Mouse (Mus musculus): ENCODE measurements around the gene Usf1. TPM values are rescaled to one million over a fixed set of nuclear protein-coding genes. Genes with fewer than 3 reads are reported as not detected.

The Usf1 gene
- polyA plus RNA-seq, 1 experiment from 2014 or later = 197 TPM

Other genes with a start within 250 kb of the Usf1 start
- 15.1 and 20.7 TPM in 2 replicates for gene Pcp4l1, start 215.0 kb upstream of the Usf1 start, polyA plus RNA-seq (2015; fragmentation: Nextera tagmentation; extraction: Ambion mirVana)
- gene Nr1i3, start 197.3 kb upstream of the Usf1 start, polyA plus RNA-seq (2015; fragmentation: Nextera tagmentation; extraction: Ambion mirVana) = 0.38 and 0.47 TPM in 2 replicates
- 46.8 and 58.3 TPM in 2 replicates for gene Tomm40l, start 188.8 kb upstream of the Usf1 start, polyA plus RNA-seq (2015; fragmentation: Nextera tagmentation; extraction: Ambion mirVana)
- 2.1 and 3.1 TPM in 2 replicates for gene Apoa2, start 186.3 kb upstream of the Usf1 start, polyA plus RNA-seq (2015; fragmentation: Nextera tagmentation; extraction: Ambion mirVana)
- gene Fcer1g, start 176.9 kb upstream of the Usf1 start, polyA plus RNA-seq (2015; fragmentation: Nextera tagmentation; extraction: Ambion mirVana) = 15.9 and 19.3 TPM in 2 replicates
- 8.7 and 9.1 TPM in 2 replicates for gene Adamts4, start 160.9 kb upstream of the Usf1 start, polyA plus RNA-seq (2015; fragmentation: Nextera tagmentation; extraction: Ambion mirVana)
- 218 and 225 TPM in 2 replicates for gene Ndufs2, start 159.9 kb upstream of the Usf1 start, polyA plus RNA-seq (2015; fragmentation: Nextera tagmentation; extraction: Ambion mirVana)
- gene B4galt3, start 141.0 kb upstream of the Usf1 start, polyA plus RNA-seq (2015; fragmentation: Nextera tagmentation; extraction: Ambion mirVana) = 113 and 115 TPM in 2 replicates
- 44.4 and 49.5 TPM in 2 replicates for gene Ppox, start 130.1 kb upstream of the Usf1 start, polyA plus RNA-seq (2015; fragmentation: Nextera tagmentation; extraction: Ambion mirVana)
- 105 and 112 TPM in 2 replicates for gene Usp21, start 123.3 kb upstream of the Usf1 start, polyA plus RNA-seq (2015; fragmentation: Nextera tagmentation; extraction: Ambion mirVana)
- 105 and 116 TPM in 2 replicates for gene Ufc1, start 116.3 kb upstream of the Usf1 start, polyA plus RNA-seq (2015; fragmentation: Nextera tagmentation; extraction: Ambion mirVana)
- gene Dedd, start 82.2 kb upstream of the Usf1 start, polyA plus RNA-seq (2015; fragmentation: Nextera tagmentation; extraction: Ambion mirVana) = 53.6 and 55.2 TPM in 2 replicates
- 53.8 and 56.9 TPM in 2 replicates for gene Nit1, start 65.7 kb upstream of the Usf1 start, polyA plus RNA-seq (2015; fragmentation: Nextera tagmentation; extraction: Ambion mirVana)
- 146 and 166 TPM in 2 replicates for gene Pfdn2, start 65.6 kb upstream of the Usf1 start, polyA plus RNA-seq (2015; fragmentation: Nextera tagmentation; extraction: Ambion mirVana)
- 4.3 and 4.6 TPM in 2 replicates for gene Klhdc9, start 50.5 kb upstream of the Usf1 start, polyA plus RNA-seq (2015; fragmentation: Nextera tagmentation; extraction: Ambion mirVana)
- gene Nectin4, start 41.2 kb upstream of the Usf1 start, polyA plus RNA-seq (2015; fragmentation: Nextera tagmentation; extraction: Ambion mirVana) = 3.6 and 3.9 TPM in 2 replicates
- 0.45 and 0.59 TPM in 2 replicates for gene Arhgap30, start 22.4 kb upstream of the Usf1 start, polyA plus RNA-seq (2015; fragmentation: Nextera tagmentation; extraction: Ambion mirVana)
- 6.2 and 7.6 TPM in 2 replicates for gene Tstd1, start 7.6 kb downstream of the Usf1 start, polyA plus RNA-seq (2015; fragmentation: Nextera tagmentation; extraction: Ambion mirVana)
- gene F11r, start 26.2 kb downstream of the Usf1 start, polyA plus RNA-seq (2015; fragmentation: Nextera tagmentation; extraction: Ambion mirVana) = 10.4 and 10.5 TPM in 2 replicates
- gene Alyref2, start 92.2 kb downstream of the Usf1 start, polyA plus RNA-seq (2015; fragmentation: Nextera tagmentation; extraction: Ambion mirVana) = 34.8 and 35.9 TPM in 2 replicates
- gene Itln1, start 124.0 kb downstream of the Usf1 start, polyA plus RNA-seq (2015; fragmentation: Nextera tagmentation; extraction: Ambion mirVana) = not detected in 2 replicates
- gene Cd244a, start 147.9 kb downstream of the Usf1 start, polyA plus RNA-seq (2015; fragmentation: Nextera tagmentation; extraction: Ambion mirVana) = not detected in 2 replicates
- gene Ly9, start 196.1 kb downstream of the Usf1 start, polyA plus RNA-seq (2015; fragmentation: Nextera tagmentation; extraction: Ambion mirVana) = 0.11 and 0.14 TPM in 2 replicates
- not detected in 2 replicates for gene Slamf7, start 241.7 kb downstream of the Usf1 start, polyA plus RNA-seq (2015; fragmentation: Nextera tagmentation; extraction: Ambion mirVana)

All from midbrain, embryonic 16.5 days (tissue).